Mouse (Mus musculus) midbrain, postnatal 0 days (tissue): ENCODE data around the gene Kif6. TPM values are rescaled to one million over a fixed set of nuclear protein-coding genes. Genes with fewer than 3 reads are reported as not detected.

ENCODE experiments used
- ATAC-seq: fragments of 200-750 bp; cut with Nextera tagmentation; 2 replicates; pipeline ENCODE4 v1.8.0; 2017; ENCODE audit warnings: moderate number of reproducible peaks, mild to moderate bottlenecking, moderate TSS enrichment, moderate library complexity; ENCODE audit not compliant: low FRiP score
- DNase-seq: peaks from one replicate; pipeline ENCODE4 v3.0.0-alpha.2; 2015; ENCODE audit warnings: low spot score
- H3K27ac ChIP-seq: fragments of 300-500 bp; sonication (generic); 2 replicates; pipeline ENCODE4 v1.5.1; 2014; ENCODE audit warnings: low read depth, mild to moderate bottlenecking, low read length, mixed read lengths
- H3K27me3 ChIP-seq: fragments of 300-500 bp; sonication (generic); 2 replicates; pipeline ENCODE4 v1.6.1; 2014; ENCODE audit warnings: low read length, control low read depth, mixed read lengths; ENCODE audit not compliant: insufficient read depth
- H3K36me3 ChIP-seq: fragments of 300-500 bp; sonication (generic); 2 replicates; pipeline ENCODE4 v1.6.1; 2014; ENCODE audit warnings: low read length, control low read depth, mixed read lengths; ENCODE audit not compliant: insufficient read depth
- H3K4me1 ChIP-seq: fragments of 300-500 bp; sonication (generic); 2 replicates; pipeline ENCODE4 v1.6.1; 2014; ENCODE audit warnings: mild to moderate bottlenecking, control low read depth, antibody characterized with exemption, low read length, mixed read lengths; ENCODE audit not compliant: insufficient read depth
- H3K4me2 ChIP-seq: fragments of 300-500 bp; sonication (generic); 2 replicates; pipeline ENCODE4 v1.6.1; 2014; ENCODE audit warnings: low read depth, mild to moderate bottlenecking, low read length, mixed read lengths; ENCODE audit not compliant: poor library complexity, severe bottlenecking
- H3K4me3 ChIP-seq: fragments of 300-500 bp; sonication (generic); 2 replicates; pipeline ENCODE4 v1.5.1; 2014; ENCODE audit warnings: low read depth, mild to moderate bottlenecking, low read length, moderate library complexity
- H3K9ac ChIP-seq: fragments of 300-500 bp; sonication (generic); replicated peaks from 2 replicates; pipeline ENCODE4 v1.6.1; 2014; ENCODE audit warnings: mild to moderate bottlenecking, low read length, moderate library complexity, mixed read lengths; ENCODE audit not compliant: poor library complexity, severe bottlenecking
- H3K9me3 ChIP-seq: fragments of 300-500 bp; sonication (generic); 2 replicates; pipeline ENCODE4 v1.6.1; 2016; ENCODE audit warnings: low read length, control low read depth
- CTCF ChIP-seq: IDR thresholded peaks from 2 replicates; pipeline ENCODE4 v1.5.1; 2016; ENCODE audit warnings: antibody characterized with exemption, mild to moderate bottlenecking
- whole genome bisulfite sequencing: fragments of 180-500 bp; shearing (Covaris S2); extraction: QIAGEN DNeasy Blood & Tissue Kit; methylation state at CpG from one replicate; pipeline ENCODE4 v1.1.7; 2014; 5-methylcytosine and 5-hydroxymethylcytosine counted together
- polyA plus RNA-seq: library from polyadenylated mRNA; unstranded; fragments of >200 nt; fragmentation: Nextera tagmentation; extraction: Ambion mirVana; gene quantifications from 2 replicates; pipeline ENCODE4 v1.2.1, GENCODE M21; 2015
- total RNA-seq: library from RNA; depleted of rRNA; stranded (reverse); fragments of >200 nt; gene quantifications from 2 replicates; pipeline ENCODE4 v1.2.3, GENCODE M21; 2014

Gene Kif6
- total and polyA plus RNA-seq, 2 experiments from 2014 or later: 1.7 to 2.1 TPM

DNA sequence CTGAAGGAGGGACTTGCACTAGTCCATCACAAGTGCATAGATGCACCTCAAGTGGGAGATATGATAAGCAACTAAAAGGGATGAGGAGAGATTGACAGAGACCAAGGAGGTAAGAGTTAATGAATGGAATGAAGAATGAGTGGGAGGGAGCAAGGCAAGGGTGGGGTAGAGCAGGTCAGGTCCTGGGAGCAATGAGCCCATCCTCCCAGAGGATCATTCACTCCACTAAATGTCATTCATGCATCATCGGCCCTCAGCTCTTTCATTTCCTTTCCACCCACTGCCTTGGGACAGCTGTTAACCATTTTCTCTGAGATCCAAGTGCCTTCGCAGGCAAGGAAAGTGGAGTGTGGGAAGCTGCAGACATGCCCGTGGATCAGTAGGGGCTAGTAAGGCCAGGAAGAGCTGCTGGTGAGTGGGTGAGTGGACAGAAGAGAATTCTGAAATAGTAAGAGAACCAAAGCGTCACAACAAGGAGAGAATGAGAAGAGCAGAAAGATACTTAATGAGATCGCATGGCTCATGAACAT lies 95.2 kb downstream of the Kif6 start:
- Histone ChIP-seq H3K4me1 (no peaks in the 10 kb centered on the region), H3K27ac (no peak overlapping the region), H3K9ac (no peak overlapping the region), H3K36me3 (no peaks in the 10 kb centered on the region), H3K27me3 (no peaks in the 10 kb centered on the region), H3K4me3 (no peak overlapping the region), H3K4me2 (no peak overlapping the region), H3K9me3 (no peaks in the 10 kb centered on the region)
- 87% methylated on average over 5 of the region's 5 CpGs for WGBS
- no peak for DNase-seq
- ATAC-seq: no peak
- no peak for TF ChIP-seq CTCF

- H3K27me3 ChIP-seq: no peaks in the 10 kb centered on the region
- TF ChIP-seq CTCF: peak; percentile 25; the same call in 1 of the 2 replicates
- WGBS: 95% methylated on average over 2 of the region's 2 CpGs
- no peak overlapping the region for H3K4me3 ChIP-seq
- no peaks in the 10 kb centered on the region for H3K36me3 ChIP-seq
- no peaks in the 10 kb centered on the region for H3K4me1 ChIP-seq
- H3K4me2 ChIP-seq: no peak overlapping the region
- no peak overlapping the region for H3K9ac ChIP-seq
- ATAC-seq (no peak), DNase-seq (no peak)
- H3K9me3 ChIP-seq: no peaks in the 10 kb centered on the region
- H3K27ac ChIP-seq: no peak overlapping the region
These were observed 111.3 kb downstream of the Kif6 start for GRCm38 (mm10) chr17:49726206-49726605.

DNA sequence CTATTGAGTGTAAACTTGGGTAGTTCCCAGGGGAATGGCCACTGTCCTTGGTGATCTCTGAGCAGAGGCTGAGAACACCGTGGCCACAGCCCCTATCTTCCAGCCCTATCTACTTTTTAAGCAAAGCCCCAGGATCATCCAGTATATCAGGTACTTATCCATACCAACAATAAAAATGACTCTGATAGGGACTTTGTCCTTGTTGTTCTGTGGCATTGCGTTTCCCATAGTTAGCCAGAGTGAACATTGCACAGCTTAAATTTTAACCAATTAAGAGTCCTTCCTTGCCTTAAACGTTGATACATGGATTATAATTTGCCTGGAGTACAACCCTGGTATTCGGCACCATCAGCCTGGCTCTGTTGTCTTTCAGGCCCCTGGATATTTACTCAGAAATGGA lies 112.0 kb downstream of the Kif6 start:
- Histone ChIP-seq H3K4me1 (no peaks in the 10 kb centered on the region), H3K27ac (no peak overlapping the region), H3K4me3 (no peak overlapping the region), H3K4me2 (no peak overlapping the region), H3K9me3 (no peaks in the 10 kb centered on the region), H3K27me3 (no peaks in the 10 kb centered on the region), H3K36me3 (no peaks in the 10 kb centered on the region), H3K9ac (no peak overlapping the region)
- 93% methylated on average over 4 of the region's 4 CpGs for WGBS
- no peak for TF ChIP-seq CTCF
- ATAC-seq (no peak), DNase-seq (no peak)

DNA sequence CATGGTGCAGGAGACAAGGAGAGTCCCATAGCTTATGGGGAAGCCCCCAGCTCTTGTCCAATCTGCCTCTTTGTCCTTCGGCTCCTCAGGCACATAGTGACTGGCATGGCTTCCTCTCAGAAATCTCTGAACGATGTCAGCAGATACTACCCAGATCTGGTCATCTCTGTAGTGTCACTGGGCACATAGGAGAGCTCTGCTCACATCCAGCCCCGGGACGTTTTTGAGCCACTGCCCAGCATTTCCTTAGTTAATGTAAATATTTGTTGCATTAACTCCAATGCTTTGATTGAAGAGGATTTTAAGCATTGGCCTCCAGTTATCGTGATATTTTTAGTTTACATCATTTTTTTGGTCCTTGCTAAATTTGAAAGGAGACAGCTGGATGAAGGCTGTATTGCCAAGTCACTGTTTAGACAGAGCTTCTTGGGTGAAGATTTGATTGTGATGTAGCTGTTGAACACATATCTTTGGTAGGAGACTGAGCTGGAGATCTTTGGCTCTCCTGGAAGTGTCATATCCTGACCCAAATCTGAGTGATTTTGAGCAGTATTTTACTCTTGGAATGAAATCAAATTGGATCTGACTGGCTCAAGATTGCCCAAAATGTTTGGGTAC lies 112.6 kb downstream of the Kif6 start:
- 88% methylated on average over 5 of the region's 5 CpGs for WGBS
- H3K4me2 ChIP-seq: no peak overlapping the region
- no peak overlapping the region for H3K4me3 ChIP-seq
- H3K9ac ChIP-seq: no peak overlapping the region
- H3K4me1 ChIP-seq: no peaks in the 10 kb centered on the region
- ATAC-seq (no peak), DNase-seq (no peak)
- TF ChIP-seq CTCF: no peak
- no peaks in the 10 kb centered on the region for H3K36me3 ChIP-seq
- no peak overlapping the region for H3K27ac ChIP-seq
- no peaks in the 10 kb centered on the region for H3K27me3 ChIP-seq
- no peaks in the 10 kb centered on the region for H3K9me3 ChIP-seq

DNA sequence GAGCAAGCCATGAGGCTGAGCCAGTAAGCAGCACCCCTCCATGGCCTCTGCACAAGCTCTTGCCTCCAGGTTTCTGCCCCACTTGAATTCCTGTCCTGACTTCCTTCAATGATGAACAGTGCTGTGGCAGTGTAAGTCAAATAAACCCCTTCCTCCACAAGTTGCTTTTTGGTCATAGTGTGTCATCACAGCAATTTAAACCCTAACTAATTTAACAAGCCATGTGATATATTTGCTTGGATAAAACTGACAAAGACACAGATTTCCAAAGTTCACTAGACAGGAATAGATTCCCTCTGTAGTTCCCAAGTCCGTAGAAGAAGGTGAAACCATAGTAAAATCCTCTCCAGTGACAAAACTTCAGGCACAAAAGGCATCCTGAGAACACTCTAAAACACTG lies 114.9 kb downstream of the Kif6 start:
- Histone ChIP-seq H3K4me2 (no peak overlapping the region), H3K9ac (no peak overlapping the region), H3K27me3 (no peaks in the 10 kb centered on the region), H3K36me3 (no peaks in the 10 kb centered on the region), H3K9me3 (no peaks in the 10 kb centered on the region), H3K4me3 (no peak overlapping the region), H3K4me1 (no peaks in the 10 kb centered on the region), H3K27ac (no peak overlapping the region)
- DNase-seq (no peak), ATAC-seq (no peak)
- TF ChIP-seq CTCF: no peak
- WGBS: 86% methylated on average over 1 of the region's 1 CpGs

- ATAC-seq (no peak), DNase-seq (no peak)
- Histone ChIP-seq H3K4me1 (no peaks in the 10 kb centered on the region), H3K4me2 (no peak overlapping the region), H3K9me3 (no peaks in the 10 kb centered on the region), H3K36me3 (no peaks in the 10 kb centered on the region), H3K9ac (no peak overlapping the region), H3K27ac (no peak overlapping the region), H3K4me3 (no peak overlapping the region), H3K27me3 (no peaks in the 10 kb centered on the region)
- TF ChIP-seq CTCF: no peak
- 93% methylated on average over 8 of the region's 8 CpGs for WGBS
These were observed 117.8 kb downstream of the Kif6 start for GRCm38 (mm10) chr17:49732706-49733105.
